Mouse (Mus musculus): ENCODE results near the gene Olfr1025-ps1. TPM values are rescaled to one million over a fixed set of nuclear protein-coding genes. Genes with fewer than 3 reads are reported as not detected.

The Olfr1025-ps1 gene
- polyA plus RNA-seq (2015; fragmentation: Nextera tagmentation; extraction: Ambion mirVana): not detected in 2 replicates

DNA sequence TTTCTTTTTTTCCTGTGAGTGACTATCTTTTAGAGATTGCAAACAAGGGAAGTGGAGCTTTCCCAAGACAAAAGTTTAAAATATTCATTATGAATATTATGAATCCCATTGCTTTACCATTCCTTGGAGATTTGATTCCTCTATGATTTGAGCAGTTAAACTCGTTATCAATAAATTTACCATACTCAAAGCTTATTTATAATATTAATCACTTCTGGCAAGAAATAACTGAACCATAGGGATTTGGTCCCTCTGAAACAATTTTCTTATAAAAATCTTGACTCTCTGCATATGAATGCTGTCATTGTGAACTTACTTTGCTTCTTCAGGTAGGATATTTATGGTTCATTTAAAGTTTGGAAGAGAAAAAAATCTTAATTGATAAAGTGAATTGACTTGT, at the start of gene Olfr1025-ps1:
Gene Olfr1025-ps1 (plus strand): TSS at position 301 of the 400 bp plus-strand sequence.
- H3K27me3 ChIP-seq (replicated peaks): no peaks in the 10 kb centered on the region
- WGBS: 50% methylated on average over 1 of the region's 1 CpGs
- H3K4me2 ChIP-seq: no peak within 1 kb of the TSS
- H3K4me3 ChIP-seq: no peak within 1 kb of the TSS
- H3K4me1 ChIP-seq: no peaks in the 10 kb centered on the region
- H3K27ac ChIP-seq (replicated peaks): no peak within 1 kb of the TSS
- ATAC-seq (ENCODE audit: extremely low read depth, insufficient number of reproducible peaks, low FRiP score, low TSS enrichment): no peak
- H3K9ac ChIP-seq: no peak within 1 kb of the TSS
- no peaks in the 10 kb centered on the region for H3K9me3 ChIP-seq
- no peaks in the 10 kb centered on the region for H3K36me3 ChIP-seq

DNA sequence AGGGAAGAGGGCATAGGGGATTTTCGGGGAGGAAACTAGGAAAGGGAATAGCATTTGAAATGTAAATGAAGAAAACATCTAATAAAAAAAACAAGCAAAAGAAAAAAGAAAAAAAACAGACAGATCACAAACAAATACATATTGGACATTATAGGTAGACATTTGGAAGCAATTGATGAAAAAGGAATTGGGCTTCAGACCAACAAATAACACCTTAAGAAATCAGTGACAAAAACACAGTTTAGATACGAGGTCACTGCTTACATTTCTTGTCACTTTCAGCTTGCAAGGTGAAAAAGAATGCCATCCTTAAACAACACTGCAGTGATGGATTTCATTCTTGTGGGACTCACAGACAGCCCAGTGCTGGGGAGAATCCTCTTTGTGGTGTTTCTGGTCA, 46.7 kb upstream of the Olfr1025-ps1 start, which contains the start of gene Olfr1022:
Gene Olfr1022 (plus strand): TSS at position 301 of the 400 bp plus-strand sequence.
- no peak within 1 kb of the TSS for H3K27ac ChIP-seq (replicated peaks)
- no peak within 1 kb of the TSS for H3K4me2 ChIP-seq
- no peak for ATAC-seq (ENCODE audit: extremely low read depth, insufficient number of reproducible peaks, low FRiP score, low TSS enrichment)
- H3K9me3 ChIP-seq: no peaks in the 10 kb centered on the region
- WGBS: 35% methylated on average over 2 of the region's 2 CpGs
- H3K27me3 ChIP-seq (replicated peaks): no peaks in the 10 kb centered on the region
- H3K36me3 ChIP-seq: no peaks in the 10 kb centered on the region
- H3K9ac ChIP-seq: no peak within 1 kb of the TSS
- H3K4me3 ChIP-seq: no peak within 1 kb of the TSS
- no peaks in the 10 kb centered on the region for H3K4me1 ChIP-seq

DNA sequence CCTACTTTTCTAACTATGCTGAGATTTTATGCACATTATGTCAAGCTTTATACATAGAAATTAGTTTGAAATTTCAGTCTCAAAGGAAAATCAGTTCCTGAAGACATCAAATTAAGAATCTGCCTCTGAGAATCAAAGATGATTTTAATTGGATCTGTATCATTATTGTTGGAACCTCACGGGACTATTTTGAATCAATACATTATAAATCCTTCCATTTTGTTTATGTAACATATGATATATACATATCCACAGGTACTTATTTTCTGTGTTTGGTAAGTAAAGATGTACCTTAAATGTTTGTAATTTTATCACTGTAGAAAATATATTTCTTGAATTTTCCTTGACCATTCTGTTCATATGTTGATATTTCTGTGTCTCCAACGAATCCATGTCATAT, 29.7 kb upstream of the Olfr1025-ps1 start, which contains the start of gene Olfr1023:
Gene Olfr1023 (plus strand): TSS at position 301 of the 400 bp plus-strand sequence.
- Histone ChIP-seq H3K4me1 (no peaks in the 10 kb centered on the region), H3K27me3 (replicated peaks) (no peaks in the 10 kb centered on the region), H3K4me3 (no peak within 1 kb of the TSS), H3K36me3 (no peaks in the 10 kb centered on the region), H3K9ac (no peak within 1 kb of the TSS), H3K4me2 (no peak within 1 kb of the TSS), H3K9me3 (no peaks in the 10 kb centered on the region), H3K27ac (replicated peaks) (no peak within 1 kb of the TSS)
- ATAC-seq (ENCODE audit: extremely low read depth, insufficient number of reproducible peaks, low FRiP score, low TSS enrichment): no peak
- 50% methylated on average over 2 of the region's 2 CpGs for WGBS

DNA sequence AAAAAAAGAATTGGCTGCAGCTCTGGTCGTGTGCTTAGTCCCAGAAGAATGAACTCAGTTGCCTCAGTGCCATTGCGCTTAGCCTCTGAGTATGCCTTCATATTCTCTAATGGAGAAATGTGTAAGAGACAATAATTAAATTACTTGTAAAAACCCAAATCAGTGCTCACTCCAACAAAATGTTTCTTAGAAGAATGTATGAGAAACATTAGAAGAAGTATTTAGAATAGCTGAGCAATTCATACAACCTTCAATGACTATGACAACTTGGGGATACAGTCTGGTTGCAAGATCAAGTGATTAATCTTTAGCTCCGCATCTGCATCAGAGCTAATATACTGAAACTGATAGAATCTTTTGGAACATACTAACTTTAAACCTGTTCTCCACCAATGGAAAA, 10.0 kb upstream of the Olfr1025-ps1 start, which contains the start of gene Olfr1024:
Gene Olfr1024 (minus strand): TSS at position 101 of the 400 bp plus-strand sequence.
- Histone ChIP-seq H3K4me1 (no peaks in the 10 kb centered on the region), H3K27me3 (replicated peaks) (no peaks in the 10 kb centered on the region), H3K9ac (no peak within 1 kb of the TSS), H3K4me3 (no peak within 1 kb of the TSS), H3K4me2 (no peak within 1 kb of the TSS), H3K36me3 (no peaks in the 10 kb centered on the region), H3K9me3 (peaks cover 4% of the 10 kb centered on the region; the same call in 1 of the 2 replicates), H3K27ac (replicated peaks) (no peak within 1 kb of the TSS)
- WGBS: 77% methylated on average over 3 of the region's 3 CpGs
- no peak for ATAC-seq (ENCODE audit: extremely low read depth, insufficient number of reproducible peaks, low FRiP score, low TSS enrichment)

DNA sequence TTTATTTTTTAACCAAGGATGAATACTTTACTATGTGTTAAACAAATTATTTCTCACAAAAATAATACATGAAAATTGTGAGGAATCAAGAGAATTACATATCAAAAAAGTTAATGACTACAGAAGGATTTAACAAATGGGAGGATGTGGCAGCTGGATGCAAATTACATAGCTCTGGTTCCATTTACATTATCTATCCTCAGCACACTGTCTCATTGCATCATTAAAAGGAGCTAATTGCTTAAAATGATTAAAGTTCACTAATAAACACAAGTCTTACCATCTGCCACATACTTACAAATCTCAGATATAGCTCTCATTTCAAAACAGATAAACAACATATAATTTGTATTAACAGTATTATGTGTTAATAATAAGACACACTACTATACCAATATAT, 1.8 kb upstream of the Olfr1025-ps1 start:
- H3K9me3 ChIP-seq: no peaks in the 10 kb centered on the region
- H3K27me3 ChIP-seq (replicated peaks): no peaks in the 10 kb centered on the region
- no peaks in the 10 kb centered on the region for H3K36me3 ChIP-seq
- no peak overlapping the region for H3K9ac ChIP-seq
- no peak overlapping the region for H3K27ac ChIP-seq (replicated peaks)
- ATAC-seq (ENCODE audit: extremely low read depth, insufficient number of reproducible peaks, low FRiP score, low TSS enrichment): no peak
- no peaks in the 10 kb centered on the region for H3K4me1 ChIP-seq
- no peak overlapping the region for H3K4me3 ChIP-seq
- H3K4me2 ChIP-seq: no peak overlapping the region

DNA sequence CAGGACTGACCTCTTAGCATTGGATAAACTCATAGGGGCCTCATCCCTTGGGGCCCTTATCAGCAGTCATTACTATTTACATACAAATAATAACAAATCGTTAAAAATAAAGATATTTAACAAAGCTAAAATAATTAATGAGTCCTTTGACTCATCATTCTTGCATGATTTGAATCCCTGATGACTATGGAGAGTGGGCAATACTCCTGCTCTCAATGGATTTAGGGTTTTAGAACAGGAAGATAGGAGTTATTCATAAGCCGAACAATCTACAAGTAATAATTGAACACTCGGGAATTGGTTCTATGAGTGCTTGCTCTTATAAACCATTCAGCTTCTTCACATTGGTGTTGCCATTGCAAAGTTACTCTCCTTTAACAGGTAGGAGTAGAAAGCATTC, 6.3 kb downstream of the Olfr1025-ps1 start, which contains the start of gene Olfr1026:
Gene Olfr1026 (plus strand): TSS at position 301 of the 400 bp plus-strand sequence.
- H3K36me3 ChIP-seq: no peaks in the 10 kb centered on the region
- H3K4me3 ChIP-seq: no peak within 1 kb of the TSS
- H3K27me3 ChIP-seq (replicated peaks): no peaks in the 10 kb centered on the region
- no peak for ATAC-seq (ENCODE audit: extremely low read depth, insufficient number of reproducible peaks, low FRiP score, low TSS enrichment)
- H3K27ac ChIP-seq (replicated peaks): no peak within 1 kb of the TSS
- H3K9me3 ChIP-seq: no peaks in the 10 kb centered on the region
- no peak within 1 kb of the TSS for H3K9ac ChIP-seq
- WGBS: 69% methylated on average over 3 of the region's 3 CpGs
- H3K4me2 ChIP-seq: no peak within 1 kb of the TSS
- no peaks in the 10 kb centered on the region for H3K4me1 ChIP-seq

DNA sequence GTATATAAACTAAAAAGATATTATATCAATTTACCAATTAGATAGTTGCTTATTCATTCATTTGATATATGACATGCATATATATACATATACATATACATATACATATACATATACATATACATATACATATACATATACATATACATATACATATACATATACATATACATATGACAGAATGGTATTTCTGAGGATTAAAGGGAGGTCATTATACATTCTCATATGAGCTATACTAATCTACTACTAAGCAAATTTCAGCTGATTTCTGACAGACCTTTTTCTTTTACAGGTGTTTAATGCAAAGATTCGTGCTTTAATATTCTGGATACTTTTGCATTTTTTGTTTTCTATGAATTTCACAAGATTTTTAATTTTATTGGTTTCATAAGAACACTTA, 35.1 kb downstream of the Olfr1025-ps1 start, which contains the start of gene Olfr1028:
Gene Olfr1028 (plus strand): TSS at position 301 of the 400 bp plus-strand sequence.
- Histone ChIP-seq H3K27me3 (replicated peaks) (no peaks in the 10 kb centered on the region), H3K9ac (no peak within 1 kb of the TSS), H3K27ac (replicated peaks) (no peak within 1 kb of the TSS), H3K4me1 (no peaks in the 10 kb centered on the region), H3K4me2 (no peak within 1 kb of the TSS), H3K36me3 (no peaks in the 10 kb centered on the region), H3K4me3 (no peak within 1 kb of the TSS), H3K9me3 (no peaks in the 10 kb centered on the region)
- ATAC-seq (ENCODE audit: extremely low read depth, insufficient number of reproducible peaks, low FRiP score, low TSS enrichment): no peak
- 66% methylated on average over 1 of the region's 1 CpGs for WGBS

Other genes starting within 250 kb of the Olfr1025-ps1 start
- not detected in 2 replicates for gene Olfr1006, start 236.4 kb upstream of the Olfr1025-ps1 start, polyA plus RNA-seq (2015; fragmentation: Nextera tagmentation; extraction: Ambion mirVana)
- gene Olfr1008, start 225.8 kb upstream of the Olfr1025-ps1 start, polyA plus RNA-seq (2015; fragmentation: Nextera tagmentation; extraction: Ambion mirVana): not detected in 2 replicates
- gene Olfr1009, start 199.8 kb upstream of the Olfr1025-ps1 start, polyA plus RNA-seq (2015; fragmentation: Nextera tagmentation; extraction: Ambion mirVana): not detected in 2 replicates
- gene Olfr1012, start 152.4 kb upstream of the Olfr1025-ps1 start, polyA plus RNA-seq (2015; fragmentation: Nextera tagmentation; extraction: Ambion mirVana): not detected in 2 replicates
- not detected in 2 replicates for gene Olfr1013, start 148.1 kb upstream of the Olfr1025-ps1 start, polyA plus RNA-seq (2015; fragmentation: Nextera tagmentation; extraction: Ambion mirVana)
- not detected in 2 replicates for gene Olfr1014, start 142.5 kb upstream of the Olfr1025-ps1 start, polyA plus RNA-seq (2015; fragmentation: Nextera tagmentation; extraction: Ambion mirVana)
- not detected in 2 replicates for gene Olfr1015, start 133.2 kb upstream of the Olfr1025-ps1 start, polyA plus RNA-seq (2015; fragmentation: Nextera tagmentation; extraction: Ambion mirVana)
- not detected in 2 replicates for gene Olfr1016, start 112.6 kb upstream of the Olfr1025-ps1 start, polyA plus RNA-seq (2015; fragmentation: Nextera tagmentation; extraction: Ambion mirVana)
- gene Olfr1018, start 96.7 kb upstream of the Olfr1025-ps1 start, polyA plus RNA-seq (2015; fragmentation: Nextera tagmentation; extraction: Ambion mirVana): not detected in 2 replicates
- not detected in 2 replicates for gene Olfr1019, start 69.7 kb upstream of the Olfr1025-ps1 start, polyA plus RNA-seq (2015; fragmentation: Nextera tagmentation; extraction: Ambion mirVana)
- not detected in 2 replicates for gene Olfr1020, start 68.2 kb upstream of the Olfr1025-ps1 start, polyA plus RNA-seq (2015; fragmentation: Nextera tagmentation; extraction: Ambion mirVana)
- gene Olfr1022, start 46.6 kb upstream of the Olfr1025-ps1 start, polyA plus RNA-seq (2015; fragmentation: Nextera tagmentation; extraction: Ambion mirVana): not detected in 2 replicates
- not detected in 2 replicates for gene Olfr1023, start 29.6 kb upstream of the Olfr1025-ps1 start, polyA plus RNA-seq (2015; fragmentation: Nextera tagmentation; extraction: Ambion mirVana)
- gene Olfr1024, start 10.1 kb upstream of the Olfr1025-ps1 start, polyA plus RNA-seq (2015; fragmentation: Nextera tagmentation; extraction: Ambion mirVana): not detected in 2 replicates
- not detected in 2 replicates for gene Olfr1026, start 6.4 kb downstream of the Olfr1025-ps1 start, polyA plus RNA-seq (2015; fragmentation: Nextera tagmentation; extraction: Ambion mirVana)
- not detected in 2 replicates for gene Olfr1028, start 35.2 kb downstream of the Olfr1025-ps1 start, polyA plus RNA-seq (2015; fragmentation: Nextera tagmentation; extraction: Ambion mirVana)
- not detected in 2 replicates for gene Olfr1029, start 58.7 kb downstream of the Olfr1025-ps1 start, polyA plus RNA-seq (2015; fragmentation: Nextera tagmentation; extraction: Ambion mirVana)
- gene Olfr1030, start 64.1 kb downstream of the Olfr1025-ps1 start, polyA plus RNA-seq (2015; fragmentation: Nextera tagmentation; extraction: Ambion mirVana): not detected in 2 replicates
- not detected in 2 replicates for gene Olfr1031, start 75.1 kb downstream of the Olfr1025-ps1 start, polyA plus RNA-seq (2015; fragmentation: Nextera tagmentation; extraction: Ambion mirVana)
- not detected in 2 replicates for gene Olfr1032, start 90.3 kb downstream of the Olfr1025-ps1 start, polyA plus RNA-seq (2015; fragmentation: Nextera tagmentation; extraction: Ambion mirVana)
- gene Olfr1033, start 105.4 kb downstream of the Olfr1025-ps1 start, polyA plus RNA-seq (2015; fragmentation: Nextera tagmentation; extraction: Ambion mirVana): 2.2 and 2.3 TPM in 2 replicates
- 0.13 TPM in 1 of 2 replicates, not detected in the other for gene Olfr1034, start 130.7 kb downstream of the Olfr1025-ps1 start, polyA plus RNA-seq (2015; fragmentation: Nextera tagmentation; extraction: Ambion mirVana)
- not detected in 2 replicates for gene Olfr1036, start 158.8 kb downstream of the Olfr1025-ps1 start, polyA plus RNA-seq (2015; fragmentation: Nextera tagmentation; extraction: Ambion mirVana)
- not detected in 2 replicates for gene Olfr1037, start 172.2 kb downstream of the Olfr1025-ps1 start, polyA plus RNA-seq (2015; fragmentation: Nextera tagmentation; extraction: Ambion mirVana)
- gene Olfr1039, start 220.7 kb downstream of the Olfr1025-ps1 start, polyA plus RNA-seq (2015; fragmentation: Nextera tagmentation; extraction: Ambion mirVana): not detected in 2 replicates
- gene Olfr1040, start 231.5 kb downstream of the Olfr1025-ps1 start, polyA plus RNA-seq (2015; fragmentation: Nextera tagmentation; extraction: Ambion mirVana): not detected in 2 replicates
- not detected in 2 replicates for gene Olfr1042, start 246.6 kb downstream of the Olfr1025-ps1 start, polyA plus RNA-seq (2015; fragmentation: Nextera tagmentation; extraction: Ambion mirVana)